Mouse (Mus musculus): ENCODE measurements around the gene Etv3. TPM values are rescaled to one million over a fixed set of nuclear protein-coding genes. Genes with fewer than 3 reads are reported as not detected.

The Etv3 gene
- polyA plus RNA-seq, 1 experiment from 2014 or later: 8.4 TPM

- H3K4me2 ChIP-seq (replicated peaks; ENCODE audit: low read depth, low read length): no peak overlapping the region
- no peak for ATAC-seq (ENCODE audit: low FRiP score)
- no peaks in the 10 kb centered on the region for H3K27me3 ChIP-seq (ENCODE audit: control insufficient read depth, insufficient read depth, low read length)
- H3K36me3 ChIP-seq (ENCODE audit: control insufficient read depth, insufficient read depth, low read length): no peaks in the 10 kb centered on the region
- H3K9ac ChIP-seq (ENCODE audit: low read depth, low read length): no peak overlapping the region
- WGBS: 84% methylated on average over 12 of the region's 12 CpGs
- H3K4me1 ChIP-seq (replicated peaks; ENCODE audit: control insufficient read depth, insufficient read depth, low read length): no peaks in the 10 kb centered on the region
- H3K27ac ChIP-seq (ENCODE audit: low read depth, low read length): no peak overlapping the region
- no peaks in the 10 kb centered on the region for H3K9me3 ChIP-seq (ENCODE audit: control insufficient read depth, low read length)
- no peak for DNase-seq (ENCODE audit: low spot score)
- H3K4me3 ChIP-seq (ENCODE audit: low read depth, low read length): no peak overlapping the region
These were observed 31.6 kb downstream of the Etv3 start for GRCm38 (mm10) chr3:87556668-87557278.

GRCm38 (mm10) chr3:87560156-87560555 lies 34.9 kb downstream of the Etv3 start:
- ATAC-seq (ENCODE audit: low FRiP score) (no peak), DNase-seq (ENCODE audit: low spot score) (no peak)
- Histone ChIP-seq H3K4me1 (replicated peaks; ENCODE audit: control insufficient read depth, insufficient read depth, low read length) (no peaks in the 10 kb centered on the region), H3K9ac (ENCODE audit: low read depth, low read length) (no peak overlapping the region), H3K4me2 (replicated peaks; ENCODE audit: low read depth, low read length) (no peak overlapping the region), H3K9me3 (ENCODE audit: control insufficient read depth, low read length) (no peaks in the 10 kb centered on the region), H3K36me3 (ENCODE audit: control insufficient read depth, insufficient read depth, low read length) (no peaks in the 10 kb centered on the region), H3K4me3 (ENCODE audit: low read depth, low read length) (no peak overlapping the region), H3K27me3 (ENCODE audit: control insufficient read depth, insufficient read depth, low read length) (no peaks in the 10 kb centered on the region), H3K27ac (ENCODE audit: low read depth, low read length) (no peak overlapping the region)
- 69% methylated on average over 3 of the region's 3 CpGs for WGBS

GRCm38 (mm10) chr3:87561434-87561833 lies 36.2 kb downstream of the Etv3 start:
- Histone ChIP-seq H3K9ac (ENCODE audit: low read depth, low read length) (no peak overlapping the region), H3K27ac (ENCODE audit: low read depth, low read length) (no peak overlapping the region), H3K4me2 (replicated peaks; ENCODE audit: low read depth, low read length) (no peak overlapping the region), H3K27me3 (ENCODE audit: control insufficient read depth, insufficient read depth, low read length) (no peaks in the 10 kb centered on the region), H3K9me3 (ENCODE audit: control insufficient read depth, low read length) (no peaks in the 10 kb centered on the region), H3K4me1 (replicated peaks; ENCODE audit: control insufficient read depth, insufficient read depth, low read length) (peaks cover 4% of the 10 kb centered on the region; the same call in 1 of the 2 replicates), H3K36me3 (ENCODE audit: control insufficient read depth, insufficient read depth, low read length) (no peaks in the 10 kb centered on the region), H3K4me3 (ENCODE audit: low read depth, low read length) (no peak overlapping the region)
- 82% methylated on average over 8 of the region's 8 CpGs for WGBS
- no peak for ATAC-seq (ENCODE audit: low FRiP score)
- no peak for DNase-seq (ENCODE audit: low spot score)

GRCm38 (mm10) chr3:87562370-87562769 lies 37.2 kb downstream of the Etv3 start:
- no peak overlapping the region for H3K27ac ChIP-seq (ENCODE audit: low read depth, low read length)
- no peak overlapping the region for H3K4me3 ChIP-seq (ENCODE audit: low read depth, low read length)
- ATAC-seq (ENCODE audit: low FRiP score): no peak
- 2% methylated on average over 6 of the region's 6 CpGs for WGBS
- no peaks in the 10 kb centered on the region for H3K27me3 ChIP-seq (ENCODE audit: control insufficient read depth, insufficient read depth, low read length)
- H3K4me2 ChIP-seq (replicated peaks; ENCODE audit: low read depth, low read length): no peak overlapping the region
- H3K4me1 ChIP-seq (replicated peaks; ENCODE audit: control insufficient read depth, insufficient read depth, low read length): peaks cover 4% of the 10 kb centered on the region; the same call in 1 of the 2 replicates
- DNase-seq (ENCODE audit: low spot score): peak; percentile 91
- no peaks in the 10 kb centered on the region for H3K36me3 ChIP-seq (ENCODE audit: control insufficient read depth, insufficient read depth, low read length)
- no peaks in the 10 kb centered on the region for H3K9me3 ChIP-seq (ENCODE audit: control insufficient read depth, low read length)
- no peak overlapping the region for H3K9ac ChIP-seq (ENCODE audit: low read depth, low read length)

GRCm38 (mm10) chr3:87563466-87563865 lies 38.3 kb downstream of the Etv3 start:
- Histone ChIP-seq H3K4me1 (replicated peaks; ENCODE audit: control insufficient read depth, insufficient read depth, low read length) (peaks cover 4% of the 10 kb centered on the region; the same call in 1 of the 2 replicates), H3K36me3 (ENCODE audit: control insufficient read depth, insufficient read depth, low read length) (no peaks in the 10 kb centered on the region), H3K9ac (ENCODE audit: low read depth, low read length) (no peak overlapping the region), H3K27ac (ENCODE audit: low read depth, low read length) (no peak overlapping the region), H3K27me3 (ENCODE audit: control insufficient read depth, insufficient read depth, low read length) (no peaks in the 10 kb centered on the region), H3K4me2 (replicated peaks; ENCODE audit: low read depth, low read length) (no peak overlapping the region), H3K4me3 (ENCODE audit: low read depth, low read length) (no peak overlapping the region), H3K9me3 (ENCODE audit: control insufficient read depth, low read length) (no peaks in the 10 kb centered on the region)
- WGBS: 84% methylated on average over 5 of the region's 5 CpGs
- DNase-seq (ENCODE audit: low spot score): no peak
- no peak for ATAC-seq (ENCODE audit: low FRiP score)

GRCm38 (mm10) chr3:87565623-87566022 lies 40.4 kb downstream of the Etv3 start:
- 82% methylated on average over 6 of the region's 6 CpGs for WGBS
- DNase-seq (ENCODE audit: low spot score): no peak
- Histone ChIP-seq H3K4me2 (replicated peaks; ENCODE audit: low read depth, low read length) (peak overlapping the region; percentile 8; the same call in 1 of the 2 replicates), H3K27me3 (ENCODE audit: control insufficient read depth, insufficient read depth, low read length) (no peaks in the 10 kb centered on the region), H3K27ac (ENCODE audit: low read depth, low read length) (peak overlapping the region; percentile 73), H3K4me1 (replicated peaks; ENCODE audit: control insufficient read depth, insufficient read depth, low read length) (peaks cover 4% of the 10 kb centered on the region; the same call in 1 of the 2 replicates), H3K9ac (ENCODE audit: low read depth, low read length) (peak overlapping the region; percentile 42), H3K9me3 (ENCODE audit: control insufficient read depth, low read length) (no peaks in the 10 kb centered on the region), H3K4me3 (ENCODE audit: low read depth, low read length) (no peak overlapping the region), H3K36me3 (ENCODE audit: control insufficient read depth, insufficient read depth, low read length) (no peaks in the 10 kb centered on the region)
- peak; percentile 26; the same call in 1 of the 2 replicates for ATAC-seq (ENCODE audit: low FRiP score)

GRCm38 (mm10) chr3:87566066-87566465 lies 40.9 kb downstream of the Etv3 start:
- DNase-seq (ENCODE audit: low spot score) (peak; percentile 81), ATAC-seq (ENCODE audit: low FRiP score) (peak; percentile 100)
- Histone ChIP-seq H3K4me2 (replicated peaks; ENCODE audit: low read depth, low read length) (peak overlapping the region; percentile 27), H3K36me3 (ENCODE audit: control insufficient read depth, insufficient read depth, low read length) (no peaks in the 10 kb centered on the region), H3K27me3 (ENCODE audit: control insufficient read depth, insufficient read depth, low read length) (no peaks in the 10 kb centered on the region), H3K9me3 (ENCODE audit: control insufficient read depth, low read length) (no peaks in the 10 kb centered on the region), H3K4me1 (replicated peaks; ENCODE audit: control insufficient read depth, insufficient read depth, low read length) (peaks cover 4% of the 10 kb centered on the region; the same call in 1 of the 2 replicates), H3K27ac (ENCODE audit: low read depth, low read length) (peak overlapping the region; percentile 73), H3K4me3 (ENCODE audit: low read depth, low read length) (no peak overlapping the region), H3K9ac (ENCODE audit: low read depth, low read length) (peak overlapping the region; percentile 42)
- 9% methylated on average over 4 of the region's 4 CpGs for WGBS

- Histone ChIP-seq H3K9me3 (ENCODE audit: control insufficient read depth, low read length) (no peaks in the 10 kb centered on the region), H3K4me1 (replicated peaks; ENCODE audit: control insufficient read depth, insufficient read depth, low read length) (peaks cover 4% of the 10 kb centered on the region; the same call in 1 of the 2 replicates), H3K9ac (ENCODE audit: low read depth, low read length) (no peak overlapping the region), H3K27me3 (ENCODE audit: control insufficient read depth, insufficient read depth, low read length) (no peaks in the 10 kb centered on the region), H3K4me2 (replicated peaks; ENCODE audit: low read depth, low read length) (no peak overlapping the region), H3K27ac (ENCODE audit: low read depth, low read length) (no peak overlapping the region), H3K36me3 (ENCODE audit: control insufficient read depth, insufficient read depth, low read length) (no peaks in the 10 kb centered on the region), H3K4me3 (ENCODE audit: low read depth, low read length) (no peak overlapping the region)
- WGBS: 92% methylated on average over 14 of the region's 14 CpGs
- ATAC-seq (ENCODE audit: low FRiP score) (no peak), DNase-seq (ENCODE audit: low spot score) (no peak)
These were observed 42.3 kb downstream of the Etv3 start for GRCm38 (mm10) chr3:87567497-87567896.

GRCm38 (mm10) chr3:87568681-87569080 lies 43.5 kb downstream of the Etv3 start:
- H3K4me3 ChIP-seq (ENCODE audit: low read depth, low read length): no peak overlapping the region
- H3K36me3 ChIP-seq (ENCODE audit: control insufficient read depth, insufficient read depth, low read length): no peaks in the 10 kb centered on the region
- DNase-seq (ENCODE audit: low spot score) (no peak), ATAC-seq (ENCODE audit: low FRiP score) (no peak)
- H3K4me2 ChIP-seq (replicated peaks; ENCODE audit: low read depth, low read length): no peak overlapping the region
- no peak overlapping the region for H3K9ac ChIP-seq (ENCODE audit: low read depth, low read length)
- H3K4me1 ChIP-seq (replicated peaks; ENCODE audit: control insufficient read depth, insufficient read depth, low read length): peaks cover 4% of the 10 kb centered on the region; the same call in 1 of the 2 replicates
- no peaks in the 10 kb centered on the region for H3K9me3 ChIP-seq (ENCODE audit: control insufficient read depth, low read length)
- WGBS: 95% methylated on average over 5 of the region's 5 CpGs
- no peaks in the 10 kb centered on the region for H3K27me3 ChIP-seq (ENCODE audit: control insufficient read depth, insufficient read depth, low read length)
- H3K27ac ChIP-seq (ENCODE audit: low read depth, low read length): no peak overlapping the region

Measured in hindbrain, embryonic 11.5 days (tissue).